Mouse (Mus musculus) lung, postnatal 25 days (tissue): Measurements from ENCODE around the gene Arpc1a.
"Not testable (repeated sequence)": the region's sequence is repeated elsewhere in the genome, so short reads cannot be mapped to it uniquely, and the experiment has no call there.

Experiments
- DNase-seq: peaks from one replicate; pipeline ENCODE4 v3.0.0; 2022; ENCODE audit warnings: low spot score

Arpc1a gene

DNA sequence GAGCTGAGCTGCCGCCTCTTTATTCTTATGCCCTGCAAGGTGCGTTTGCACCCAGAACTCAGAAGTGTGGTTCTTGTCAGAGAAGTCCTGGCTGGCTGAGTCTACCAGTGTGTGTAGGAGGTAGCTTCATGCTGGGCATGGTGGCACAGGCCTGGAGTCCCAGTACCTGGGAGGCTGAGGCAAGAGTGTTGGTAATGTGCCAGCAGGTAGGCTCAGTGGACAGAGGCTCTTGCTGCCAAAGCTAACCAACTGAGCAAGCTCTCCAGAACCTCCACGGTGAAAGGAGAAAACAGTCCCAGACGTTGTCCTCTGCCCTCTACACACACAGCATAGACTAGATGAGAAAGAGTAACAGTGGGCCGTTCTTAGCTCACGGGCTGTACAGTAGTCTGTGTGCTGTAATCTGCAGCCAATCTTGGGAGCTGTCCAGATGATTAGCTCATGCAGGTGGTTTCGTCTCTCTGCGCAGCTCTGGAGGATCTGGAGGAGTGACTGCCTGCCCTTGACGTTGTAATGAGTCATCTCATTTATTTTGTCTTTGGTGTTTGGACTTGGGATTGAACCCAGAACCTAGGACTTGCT lies 22.2 kb downstream of the Arpc1a start:
- no peak for DNase-seq

DNA sequence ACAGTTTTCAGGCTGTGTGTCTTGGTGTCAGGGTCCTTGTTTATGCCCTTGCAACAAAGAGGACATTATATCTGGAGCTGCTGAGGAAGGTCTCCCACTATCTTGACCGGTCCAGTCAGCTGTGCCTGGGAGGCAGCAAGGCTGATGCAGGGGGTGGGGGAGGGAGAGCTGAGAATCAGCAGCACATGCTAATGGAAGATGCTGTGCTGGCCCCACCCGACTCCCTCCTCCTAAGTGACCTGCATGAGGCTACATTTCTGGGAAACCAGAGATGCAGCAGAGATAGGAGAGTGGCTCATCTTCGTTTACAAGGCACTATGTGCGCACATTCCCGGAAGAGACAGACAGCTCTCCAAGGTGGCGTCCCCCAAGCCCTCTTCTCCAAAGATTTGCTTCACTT lies 26.8 kb downstream of the Arpc1a start:
- no peak for DNase-seq

DNA sequence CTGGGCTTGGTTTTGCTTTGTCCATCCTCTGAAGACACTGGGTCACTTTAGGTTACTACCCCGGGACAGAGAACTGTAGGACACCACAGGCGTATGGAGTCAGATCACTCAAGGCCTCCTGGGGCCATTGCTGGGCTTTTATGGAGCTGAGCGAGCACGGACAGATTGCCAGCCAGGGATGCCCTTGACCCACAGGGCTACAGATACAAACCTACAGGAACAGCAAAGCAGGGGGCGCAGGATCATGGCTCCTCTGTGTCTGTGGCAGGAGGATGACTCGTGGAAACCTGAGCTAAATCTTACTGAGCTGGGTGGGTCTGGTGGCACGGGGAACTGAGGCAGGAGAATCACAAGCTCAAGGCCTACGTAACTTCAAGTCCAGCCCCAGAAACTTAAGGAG lies 28.9 kb downstream of the Arpc1a start:
- DNase-seq = no peak

DNA sequence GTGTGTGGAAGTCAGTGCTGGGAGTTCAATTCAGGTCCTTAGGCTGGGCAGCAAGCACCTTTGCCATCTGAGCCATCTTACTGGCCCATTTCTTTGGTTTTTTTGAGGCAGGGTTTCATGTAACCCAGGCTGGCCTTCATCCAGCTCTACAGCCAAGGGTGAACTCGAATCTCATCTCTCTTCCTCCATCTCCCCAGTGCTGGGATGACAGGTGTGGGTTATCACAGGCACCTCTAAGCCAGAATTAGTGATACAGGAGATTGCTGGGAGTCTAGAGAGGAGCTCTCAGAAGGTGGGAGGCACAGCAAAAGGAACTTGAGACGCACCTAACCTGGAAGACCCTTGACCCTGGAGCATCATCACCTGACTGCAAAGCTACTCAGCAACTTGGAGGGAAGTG lies 29.8 kb downstream of the Arpc1a start:
- no peak for DNase-seq

DNA sequence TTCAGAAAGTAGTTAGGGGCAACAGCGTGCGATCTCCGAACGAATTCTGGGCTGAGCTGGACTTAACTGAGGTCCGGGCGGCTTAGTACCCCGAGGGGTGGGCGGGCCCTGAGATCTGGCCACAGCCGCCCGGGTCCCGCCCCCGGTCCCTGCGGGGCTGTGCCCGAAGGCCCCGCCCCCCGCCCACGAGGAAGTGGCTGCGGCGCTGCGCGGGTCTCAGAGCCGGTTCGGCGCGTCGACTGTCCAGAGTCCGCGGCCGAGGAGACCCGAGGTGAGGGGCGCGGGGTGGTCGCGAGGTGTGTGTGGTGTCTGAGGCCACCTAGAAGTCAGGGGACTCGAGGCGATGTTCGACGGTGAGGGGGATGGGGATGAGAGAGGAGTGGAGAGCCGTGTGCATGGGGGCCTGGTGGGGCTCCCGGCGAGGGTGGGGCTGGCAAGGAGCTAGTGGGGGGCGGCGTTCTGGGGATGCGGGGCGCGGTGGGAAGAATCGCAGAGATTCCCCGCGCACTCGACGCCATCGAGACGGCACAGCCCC lies 30.5 kb downstream of the Arpc1a start, which contains the start of gene Arpc1b:
Gene Arpc1b (plus strand): TSS at position 145 of the 535 bp plus-strand sequence.
- peak; percentile 74 for DNase-seq

DNA sequence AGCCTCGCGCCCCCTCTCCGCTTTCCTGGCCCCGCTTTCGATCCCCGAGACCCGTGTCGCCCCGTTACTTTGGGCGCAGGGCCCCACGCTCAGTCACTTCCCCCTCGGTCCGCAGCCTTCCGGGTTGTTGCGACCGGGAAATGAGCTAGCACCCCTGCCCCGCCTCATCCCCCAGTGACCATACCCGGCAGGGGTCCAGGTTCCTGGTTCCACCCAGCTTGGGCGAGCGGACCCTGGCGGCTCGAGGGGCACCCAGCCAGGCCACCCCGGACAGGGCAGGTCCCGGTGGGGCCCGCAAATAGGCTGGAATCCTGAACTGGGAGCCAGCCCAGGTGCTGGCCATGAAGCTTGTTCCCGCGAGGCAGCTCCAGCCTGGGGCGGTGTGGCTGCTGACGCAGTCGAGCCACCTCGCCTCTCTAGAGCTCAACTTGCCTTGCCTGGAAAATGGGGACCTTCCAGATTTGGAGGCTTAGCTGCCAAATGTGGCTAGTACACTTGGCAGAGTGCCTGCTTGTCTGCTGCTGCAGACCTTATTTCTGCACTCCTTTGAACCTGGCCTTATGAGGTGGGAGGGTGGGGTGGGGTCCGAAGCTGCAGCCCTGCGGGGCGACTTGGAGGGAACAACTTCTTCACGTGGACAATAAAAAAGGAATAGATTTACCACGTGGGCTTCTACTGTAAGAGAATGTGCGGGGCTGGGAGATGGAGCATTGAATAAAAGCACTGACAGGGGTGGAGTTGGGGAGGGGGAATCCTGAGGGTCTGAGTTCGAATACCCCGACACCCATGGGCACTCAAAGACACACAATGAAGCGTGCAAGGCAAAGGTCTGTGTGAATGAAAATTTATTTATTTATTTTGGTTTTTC lies 31.2 kb downstream of the Arpc1a start:
- peak; percentile 79 for DNase-seq

DNA sequence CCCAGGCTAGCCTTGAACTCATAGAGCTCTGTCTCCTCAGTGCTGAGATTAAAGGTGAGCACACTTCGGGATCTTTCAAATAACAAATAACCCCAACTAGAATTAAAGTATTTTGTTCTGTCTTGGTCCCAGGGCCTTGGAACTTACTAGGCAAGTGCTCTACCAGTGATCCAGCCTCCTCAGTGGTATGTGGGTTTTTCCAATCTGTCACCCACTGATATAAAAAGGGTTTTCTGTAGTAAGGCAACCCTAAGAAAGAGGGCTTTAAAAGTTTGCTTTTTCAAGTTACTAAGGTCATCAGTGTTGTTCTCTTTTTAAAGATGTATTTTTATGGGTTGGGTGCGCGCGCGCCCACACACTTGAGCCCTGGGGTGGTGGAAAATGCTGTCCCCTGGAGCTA lies 32.1 kb downstream of the Arpc1a start:
- DNase-seq = no peak

DNA sequence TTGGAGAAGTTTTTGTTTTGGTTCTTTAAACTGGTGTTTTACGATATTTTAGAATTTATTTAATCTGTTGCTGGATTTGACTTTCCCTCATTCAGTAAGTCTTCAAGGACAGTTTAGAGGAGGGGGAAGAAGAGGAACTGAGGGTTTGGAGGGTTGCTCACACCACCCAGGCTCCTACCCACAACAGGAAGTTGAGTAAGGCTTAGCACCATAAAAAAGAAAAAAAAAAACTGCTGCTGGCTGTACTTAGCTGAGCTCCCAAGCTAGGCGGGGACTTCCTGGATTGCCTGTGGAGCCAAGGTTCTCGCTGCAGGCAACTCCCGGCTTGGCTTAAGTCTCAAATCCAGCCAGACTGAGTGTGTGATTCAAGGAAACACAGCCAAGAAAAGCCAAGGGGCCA lies 32.7 kb downstream of the Arpc1a start:
- DNase-seq = peak; percentile 87

DNA sequence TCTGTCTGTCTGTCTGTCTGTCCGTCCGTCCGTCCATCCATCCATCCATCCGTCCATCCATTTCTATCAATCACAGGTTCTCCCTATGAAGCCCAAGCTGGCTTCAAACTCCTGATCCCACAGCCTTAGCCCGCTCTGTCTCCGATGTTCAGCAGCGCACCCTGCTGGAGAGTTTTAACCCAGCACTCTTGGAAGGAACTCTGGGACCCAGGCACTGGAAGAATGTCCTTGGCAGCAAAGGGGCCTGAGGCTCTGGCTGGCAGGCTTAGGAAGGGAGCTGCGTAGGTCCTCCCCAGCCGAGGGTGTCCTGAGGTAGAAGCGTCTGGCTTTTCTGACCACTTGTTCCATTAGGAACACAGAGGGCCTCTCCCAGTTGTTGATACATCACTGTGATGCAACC lies 33.3 kb downstream of the Arpc1a start:
- DNase-seq = peak; percentile 77

DNA sequence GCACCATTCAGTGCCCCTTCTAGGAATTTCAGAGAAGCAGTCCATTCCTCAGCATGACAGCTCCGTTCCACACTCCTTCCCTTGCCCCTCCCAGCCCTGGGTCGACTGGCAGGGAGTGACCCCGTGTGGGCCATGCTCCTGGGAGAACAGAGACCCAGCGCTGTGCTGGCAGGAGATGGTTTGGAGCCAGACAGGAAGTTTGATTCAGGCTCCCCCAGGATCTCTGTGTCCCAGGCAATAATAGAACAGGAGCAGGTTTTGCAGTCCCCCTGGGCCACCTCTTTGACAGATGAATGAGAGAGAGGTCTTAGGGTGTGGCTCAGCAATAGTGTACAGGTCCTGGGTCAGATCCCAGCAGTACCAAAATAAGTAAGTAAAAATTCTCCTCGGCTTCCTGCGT lies 34.4 kb downstream of the Arpc1a start:
- DNase-seq = peak; percentile 34

DNA sequence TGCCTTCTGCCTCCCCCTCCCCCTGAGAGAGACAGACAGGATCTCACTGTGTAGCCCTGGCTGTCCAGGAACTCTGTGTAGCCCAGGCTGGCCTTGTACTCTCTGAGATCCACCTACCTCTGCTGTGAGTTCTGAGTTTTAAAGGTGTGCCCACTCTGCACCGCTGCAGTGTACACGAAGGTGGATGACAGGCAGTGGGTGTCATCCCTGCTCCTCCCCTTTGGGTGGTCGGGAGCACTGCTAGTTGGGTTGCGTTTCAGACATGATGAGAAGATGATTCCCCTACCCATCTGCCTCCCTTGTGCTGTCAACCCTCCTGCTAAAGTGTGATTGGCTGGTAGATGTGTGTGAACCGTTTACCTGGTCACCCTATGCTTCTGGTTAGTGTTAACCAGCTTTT lies 34.8 kb downstream of the Arpc1a start:
- no peak for DNase-seq

DNA sequence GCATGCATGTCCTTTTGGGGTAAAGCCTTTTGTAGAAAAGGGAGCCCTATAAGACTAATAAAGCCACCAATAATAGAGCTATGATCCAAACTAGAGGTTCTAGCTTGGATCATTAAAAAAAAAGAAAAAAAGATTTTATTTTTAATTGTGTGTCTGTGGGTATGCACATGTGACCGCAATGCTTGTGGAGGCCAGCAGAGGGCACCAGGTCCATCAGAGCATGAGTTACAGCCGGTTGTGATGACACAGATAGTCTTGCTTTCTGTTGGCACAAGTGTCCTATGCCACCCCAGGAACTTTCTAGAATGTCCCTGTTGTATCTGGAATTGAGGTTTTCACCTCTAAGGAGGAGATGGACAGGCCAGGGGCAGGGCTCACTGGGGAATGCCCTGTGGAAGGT lies 35.8 kb downstream of the Arpc1a start:
- no peak for DNase-seq

DNA sequence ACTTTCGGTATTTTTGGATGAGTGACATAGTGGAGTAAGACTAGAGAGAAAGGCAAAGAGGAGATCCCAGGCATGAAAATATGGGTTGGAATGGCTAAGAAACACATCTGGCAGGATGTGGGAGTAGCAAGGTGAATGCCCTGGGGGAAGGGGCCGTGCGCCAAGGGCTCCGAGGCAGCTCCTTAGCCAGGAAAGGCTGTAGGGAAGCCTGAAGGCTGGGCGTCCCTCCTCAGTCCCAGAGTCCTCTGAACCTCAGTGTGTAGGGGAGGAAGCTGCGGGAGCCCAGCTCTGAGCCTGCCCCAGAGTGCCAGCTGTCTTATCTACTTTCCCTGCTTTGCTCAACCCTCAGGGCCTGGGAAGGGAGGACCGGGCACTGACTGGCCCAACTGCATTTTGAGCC lies 37.3 kb downstream of the Arpc1a start:
- no peak for DNase-seq

DNA sequence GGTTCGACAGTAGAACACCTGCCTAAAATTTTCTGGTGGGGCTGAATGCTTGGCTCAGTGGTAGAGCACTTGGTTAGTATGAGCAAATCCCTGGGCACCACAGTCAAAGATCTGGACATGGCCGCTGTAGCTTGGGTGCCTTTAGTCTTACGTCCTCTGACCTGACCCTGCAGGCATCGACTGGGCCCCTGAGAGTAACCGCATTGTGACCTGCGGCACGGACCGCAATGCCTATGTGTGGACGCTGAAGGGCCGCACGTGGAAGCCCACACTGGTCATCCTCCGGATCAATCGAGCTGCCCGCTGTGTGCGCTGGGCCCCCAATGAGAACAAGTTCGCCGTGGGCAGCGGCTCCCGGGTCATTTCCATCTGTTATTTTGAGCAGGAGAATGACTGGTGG lies 39.8 kb downstream of the Arpc1a start:
- DNase-seq = no peak

DNA sequence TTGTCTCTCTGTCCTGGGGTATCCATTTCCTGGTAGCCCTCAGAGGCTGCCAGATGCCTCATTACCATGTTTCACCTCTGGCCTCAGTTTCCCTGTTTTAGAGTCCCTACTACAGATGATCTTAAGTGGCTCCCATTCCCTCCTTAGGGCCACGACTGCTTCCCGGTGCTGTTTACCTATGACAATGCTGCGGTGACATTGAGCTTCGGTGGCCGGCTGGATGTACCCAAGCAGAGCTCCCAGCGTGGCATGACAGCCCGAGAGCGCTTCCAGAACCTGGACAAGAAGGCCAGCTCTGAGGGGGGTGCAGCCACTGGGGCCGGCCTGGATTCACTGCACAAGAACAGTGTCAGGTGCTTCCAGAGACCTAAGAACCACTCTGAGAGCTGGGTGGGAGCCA lies 43.0 kb downstream of the Arpc1a start:
- DNase-seq = no peak

DNA sequence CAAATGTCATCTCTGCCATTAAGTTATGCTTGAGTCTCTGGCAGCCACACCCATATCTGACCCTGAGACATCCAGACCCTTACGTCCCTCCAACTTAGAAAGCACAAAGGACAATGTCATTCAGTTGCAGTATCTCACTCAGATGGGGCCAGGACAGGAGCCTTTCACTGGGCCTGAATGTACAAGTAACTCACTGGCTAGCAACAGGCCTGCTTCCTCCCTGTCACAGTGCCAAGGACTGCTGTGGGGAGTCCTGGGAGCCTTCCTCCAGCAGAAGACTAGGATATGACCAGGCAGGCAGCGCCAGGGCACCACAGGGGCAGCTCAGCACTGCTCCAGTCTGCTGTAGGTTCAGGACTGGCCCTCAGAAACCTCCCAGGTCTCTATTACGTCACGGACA lies 45.5 kb downstream of the Arpc1a start:
- no peak for DNase-seq

DNA sequence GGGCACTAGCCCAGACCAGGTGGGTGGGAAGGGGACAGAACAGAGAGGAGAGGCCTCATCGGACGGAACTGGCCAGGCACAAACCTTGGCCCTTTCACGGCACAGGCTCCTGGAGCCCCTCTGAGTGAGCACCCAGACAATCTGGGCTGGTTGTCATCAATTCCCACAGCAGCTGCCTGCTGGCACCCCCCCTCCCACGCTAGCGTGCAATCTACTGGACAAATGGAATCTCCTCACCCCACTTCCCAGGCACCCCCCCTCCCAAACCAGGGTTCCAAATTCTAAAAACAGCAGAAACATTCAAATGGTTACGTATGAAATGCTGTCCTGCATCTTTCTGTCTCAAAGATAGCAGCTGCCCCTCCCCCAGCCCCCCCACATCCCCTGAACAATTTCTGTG lies 46.1 kb downstream of the Arpc1a start:
- DNase-seq = not testable (repeated sequence)

DNA sequence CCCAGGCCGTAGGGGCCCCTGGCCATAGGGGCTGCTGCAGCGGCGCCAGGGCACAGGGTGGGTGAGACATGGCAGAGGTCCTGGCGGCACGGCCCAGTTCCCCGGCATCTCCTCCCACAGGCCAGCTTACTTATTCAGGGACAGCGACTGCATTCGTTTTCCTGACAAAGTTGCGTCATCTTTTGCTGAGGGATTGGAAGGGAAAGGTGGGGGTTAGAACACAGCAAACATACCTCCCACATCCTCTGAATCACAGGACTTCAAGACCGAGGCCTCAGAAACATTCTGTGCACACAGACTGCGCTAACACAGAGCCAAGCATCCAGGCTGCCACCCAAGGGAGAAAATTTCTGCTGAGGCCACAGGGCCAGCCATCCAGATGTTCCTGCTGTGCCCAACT lies 46.6 kb downstream of the Arpc1a start:
- DNase-seq = no peak

DNA sequence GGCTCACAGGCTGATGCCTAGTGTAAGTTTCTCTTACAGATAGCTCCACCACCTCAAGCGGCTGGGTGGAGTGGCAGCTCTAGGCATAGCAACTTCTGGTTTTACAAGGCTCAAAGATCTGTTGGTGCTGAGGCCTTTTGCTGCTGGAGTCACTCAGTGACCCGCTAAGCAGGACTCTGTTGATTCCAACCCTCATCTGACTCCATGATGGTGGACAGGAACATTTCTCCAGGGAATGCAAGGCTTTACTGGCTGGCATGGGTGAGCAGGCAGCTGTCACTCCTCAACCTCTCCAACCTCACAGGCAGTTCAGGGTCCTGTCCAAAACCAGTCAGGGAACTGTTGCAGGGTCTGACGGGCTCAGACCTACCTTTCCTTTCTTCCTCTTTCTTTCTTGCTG lies 47.4 kb downstream of the Arpc1a start:
- no peak for DNase-seq

DNA sequence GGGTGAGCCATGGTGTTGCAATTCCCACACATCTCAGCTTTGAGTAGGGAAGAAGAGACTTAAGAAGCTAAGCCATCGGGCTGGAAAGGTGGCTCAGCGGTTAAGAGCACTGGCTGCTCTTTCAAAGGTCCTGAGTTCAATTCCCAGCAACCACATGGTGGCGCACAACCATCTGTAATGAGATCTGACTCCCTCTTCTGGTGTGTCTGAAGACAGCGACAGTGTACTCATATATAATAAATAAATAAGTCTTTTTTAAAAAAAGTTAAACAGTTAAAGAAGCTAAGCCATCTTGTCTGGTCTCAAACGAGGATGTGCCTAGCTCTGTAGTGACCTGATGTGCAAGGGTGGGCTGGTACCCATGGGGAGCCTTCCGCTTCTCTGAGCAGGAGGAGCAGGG lies 49.6 kb downstream of the Arpc1a start:
- DNase-seq = not testable (repeated sequence)

DNA sequence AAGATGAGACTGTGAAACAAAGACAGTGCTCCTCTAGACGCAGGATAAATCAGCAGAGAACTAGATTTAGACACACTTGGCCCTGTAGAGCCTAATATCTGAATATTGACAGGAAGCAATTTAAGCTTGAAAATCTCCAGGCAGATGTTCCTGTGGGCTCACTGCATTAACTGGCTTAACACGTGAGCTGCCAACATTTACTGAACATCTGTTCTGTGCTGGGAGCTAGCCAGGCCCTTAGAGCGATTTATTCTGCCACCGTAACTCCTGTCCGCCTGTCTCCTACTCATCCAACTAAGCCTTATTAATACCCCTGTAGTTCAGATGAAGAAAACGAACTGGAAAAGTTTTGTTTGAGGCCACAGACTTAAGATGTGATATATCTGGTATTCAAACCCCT lies 55.2 kb downstream of the Arpc1a start:
- DNase-seq = no peak

DNA sequence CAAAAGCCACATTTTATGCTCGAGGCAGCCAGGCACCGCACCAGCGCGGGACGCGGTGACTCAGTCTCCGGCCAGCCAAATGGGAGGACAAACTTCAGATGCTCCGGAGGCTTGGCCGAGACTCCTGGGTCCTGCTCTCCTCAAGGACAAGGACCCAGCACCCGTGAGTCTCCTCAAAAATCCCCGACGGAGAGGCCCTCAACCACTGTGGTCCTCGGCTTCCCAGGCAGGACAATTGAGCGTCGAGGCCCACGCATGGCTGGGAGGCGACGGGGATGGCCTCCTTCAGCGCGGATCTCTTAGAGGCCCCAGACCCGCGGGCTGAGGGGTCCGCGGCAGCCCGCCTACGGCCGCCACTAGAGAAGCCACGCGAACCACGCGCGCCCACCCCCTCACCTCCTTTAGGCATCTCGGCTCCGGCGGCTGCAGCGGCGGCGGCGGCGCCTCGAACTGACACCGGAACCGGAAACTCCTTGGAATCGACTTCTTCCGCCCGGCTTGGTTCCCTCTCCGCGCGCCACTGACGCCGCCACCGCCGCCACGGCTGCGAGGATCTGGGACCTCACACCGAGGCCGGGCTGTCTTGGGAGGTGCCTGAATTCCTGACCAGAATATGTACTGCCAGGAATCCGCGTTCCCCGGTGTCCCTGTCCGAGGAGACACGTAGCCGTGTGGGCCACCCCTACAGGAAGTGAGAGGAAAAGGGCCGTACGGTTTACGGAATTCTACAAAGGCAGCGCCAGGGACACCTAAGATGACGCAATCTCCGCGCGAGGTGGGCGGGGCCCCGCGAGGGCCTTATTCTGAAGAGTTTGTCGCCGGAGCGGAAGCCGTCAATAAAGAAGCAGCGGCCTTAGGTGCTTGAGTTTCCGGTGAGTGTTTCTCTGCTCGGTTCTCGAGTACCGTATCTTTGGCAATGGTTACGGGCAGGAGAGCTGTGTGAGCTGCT lies 56.2 kb downstream of the Arpc1a start, which contains the start of the genes Pdap1 and Bud31:
Gene Pdap1 (minus strand): TSS at position 668 of the 949 bp plus-strand sequence.
Gene Bud31 (plus strand): TSS at position 792 of the 949 bp plus-strand sequence.
- peak; percentile 96 for DNase-seq
